11 mouse cellular contexts compared by ENCODE assay signal in genomic region chr2:38675366-38675969, GRCm38 (mm10). TPM values are rescaled to one million over a fixed set of nuclear protein-coding genes. Genes with fewer than 3 reads are reported as not detected.
DNase-seq lines count a peak whose midpoint lies in the region; ATAC-seq and TF ChIP-seq lines count a peak whose summit lies in the region.
"Had no signal": no experiment of that assay in that cellular context is flagged by ENCODE, and none has a peak within 500 bp of the region (broad histone marks: within the 10 kb centered on the region; RNA-seq: fewer than 3 reads in every experiment).

No protein-coding gene starts in this region.

- TF ChIP-seq CTCF in lung, postnatal 0 days (IDR thresholded peaks at IDR 0.05) = peak; percentile 66

- ATAC-seq in heart, embryonic 12.5 days (ENCODE audit: insufficient number of reproducible peaks, low FRiP score) = peak; percentile 44; the same call in 1 of the 2 replicates
- no peak; the same call in 1 of the 2 replicates for ATAC-seq in lung, postnatal 0 days
- ATAC-seq in hindbrain, embryonic 12.5 days (ENCODE audit: low FRiP score) = peak; percentile 49
- ATAC-seq in neural tube, embryonic 15.5 days (ENCODE audit: low FRiP score) = 0 out of 2 replicates have a peak, but pooled peaks have one; percentile 15
- ATAC-seq in megakaryocyte, adult 5-6 weeks (ENCODE audit: poor library complexity, severe bottlenecking) = no peak

- no peak overlapping the region for H3K9ac ChIP-seq in heart, embryonic 12.5 days
- no peak overlapping the region for H3K9ac ChIP-seq in lung, postnatal 0 days (replicated peaks; ENCODE audit: low read depth)
- no peak overlapping the region for H3K9ac ChIP-seq in hindbrain, embryonic 12.5 days
- H3K9ac ChIP-seq in neural tube, embryonic 15.5 days (replicated peaks) = no peak overlapping the region

- no peak for TF ChIP-seq EP300 in lung, postnatal 0 days (IDR thresholded peaks at IDR 0.05)

- H3K36me3 ChIP-seq in heart, embryonic 12.5 days = no peaks in the 10 kb centered on the region
- no peaks in the 10 kb centered on the region for H3K36me3 ChIP-seq in lung, postnatal 0 days (ENCODE audit: insufficient read depth, low read length)
- H3K36me3 ChIP-seq in hindbrain, embryonic 12.5 days = no peaks in the 10 kb centered on the region
- no peaks in the 10 kb centered on the region for H3K36me3 ChIP-seq in neural tube, embryonic 15.5 days

- no peaks in the 10 kb centered on the region for H3K9me3 ChIP-seq in heart, embryonic 12.5 days (replicated peaks)
- no peaks in the 10 kb centered on the region for H3K9me3 ChIP-seq in lung, postnatal 0 days (ENCODE audit: low read length)
- H3K9me3 ChIP-seq in hindbrain, embryonic 12.5 days (replicated peaks) = no peaks in the 10 kb centered on the region
- no peaks in the 10 kb centered on the region for H3K9me3 ChIP-seq in neural tube, embryonic 15.5 days (replicated peaks)

- DNase-seq in heart, adult 18-20 months = no peak
- DNase-seq in lung, postnatal 0 days (ENCODE audit: low spot score) = no peak
- DNase-seq in lung, postnatal 36 days = no peak
- DNase-seq: heart, postnatal 10 days; thymus, postnatal 14 days had no signal

- WGBS in heart, embryonic 12.5 days = 55% methylated on average over 9 of the region's 9 CpGs
- 49% methylated on average over 9 of the region's 9 CpGs for WGBS in lung, postnatal 0 days
- 64% methylated on average over 9 of the region's 9 CpGs for WGBS in hindbrain, embryonic 12.5 days
- WGBS in neural tube, embryonic 15.5 days = 58% methylated on average over 9 of the region's 9 CpGs

- H3K4me3 ChIP-seq in heart, embryonic 12.5 days = no peak overlapping the region
- H3K4me3 ChIP-seq in lung, postnatal 0 days (ENCODE audit: low read depth, low read length) = no peak overlapping the region
- H3K4me3 ChIP-seq in hindbrain, embryonic 12.5 days = no peak overlapping the region
- H3K4me3 ChIP-seq in neural tube, embryonic 15.5 days (replicated peaks) = no peak overlapping the region
- H3K4me3 ChIP-seq: erythroblast, embryonic 14.5 days had no signal

- no peak overlapping the region for H3K27ac ChIP-seq in heart, embryonic 12.5 days (ENCODE audit: poor library complexity, severe bottlenecking)
- no peak overlapping the region for H3K27ac ChIP-seq in lung, postnatal 0 days (ENCODE audit: low read length)
- H3K27ac ChIP-seq in hindbrain, embryonic 12.5 days = no peak overlapping the region
- no peak overlapping the region for H3K27ac ChIP-seq in neural tube, embryonic 15.5 days (replicated peaks)

- no peaks in the 10 kb centered on the region for H3K4me1 ChIP-seq in heart, embryonic 12.5 days (replicated peaks)
- H3K4me1 ChIP-seq in lung, postnatal 0 days (ENCODE audit: insufficient read depth, low read depth, low read length) = no peaks in the 10 kb centered on the region
- no peaks in the 10 kb centered on the region for H3K4me1 ChIP-seq in hindbrain, embryonic 12.5 days
- no peaks in the 10 kb centered on the region for H3K4me1 ChIP-seq in neural tube, embryonic 15.5 days

- no peak overlapping the region for H3K4me2 ChIP-seq in heart, embryonic 12.5 days
- H3K4me2 ChIP-seq in lung, postnatal 0 days (replicated peaks; ENCODE audit: low read depth, low read length) = no peak overlapping the region
- H3K4me2 ChIP-seq in hindbrain, embryonic 12.5 days (replicated peaks) = no peak overlapping the region
- no peak overlapping the region for H3K4me2 ChIP-seq in neural tube, embryonic 15.5 days

- peaks cover 51% of the 10 kb centered on the region for H3K27me3 ChIP-seq in heart, embryonic 12.5 days (replicated peaks)
- H3K27me3 ChIP-seq in lung, postnatal 0 days (replicated peaks; ENCODE audit: insufficient read depth, low read length) = no peaks in the 10 kb centered on the region
- H3K27me3 ChIP-seq in hindbrain, embryonic 12.5 days = peaks cover 9% of the 10 kb centered on the region; the same call in 1 of the 2 replicates
- no peaks in the 10 kb centered on the region; the same call in 1 of the 2 replicates for H3K27me3 ChIP-seq in neural tube, embryonic 15.5 days (replicated peaks)

RNA-seq across cellular contexts. Expression of gene Psmb7, which starts 31.6 kb away (rescaled TPM):
- polyA plus RNA-seq in heart, embryonic 12.5 days (2016; fragmentation: Nextera tagmentation; extraction: Ambion mirVana) = 211 and 213 TPM in 2 replicates
- total RNA-seq in heart, adult 18-20 months (2021) = 100 to 1,000 TPM; 240 to 264 TPM
- polyA plus RNA-seq in lung, postnatal 0 days (2015; fragmentation: Nextera tagmentation; extraction: Ambion mirVana) = 129 and 135 TPM in 2 replicates
- polyA plus RNA-seq in hindbrain, embryonic 12.5 days (2016; fragmentation: Nextera tagmentation; extraction: Ambion mirVana) = 267 and 272 TPM in 2 replicates
- 283 and 284 TPM in 2 replicates for polyA plus RNA-seq in neural tube, embryonic 15.5 days (2015; fragmentation: Nextera tagmentation; extraction: Ambion mirVana)
- total RNA-seq in megakaryocyte, adult 5-6 weeks (2015) = 193 and 197 TPM in 2 replicates
- 237 and 268 TPM in 2 replicates for total RNA-seq in megakaryocyte, adult 5-6 weeks (2017)

RNA-seq across cellular contexts. Expression of gene Nr5a1, which starts 38.9 kb away (rescaled TPM):
- not detected in 2 replicates for polyA plus RNA-seq in heart, embryonic 12.5 days (2016; fragmentation: Nextera tagmentation; extraction: Ambion mirVana)
- not detected for total RNA-seq in heart, adult 18-20 months (2021)
- polyA plus RNA-seq in lung, postnatal 0 days (2015; fragmentation: Nextera tagmentation; extraction: Ambion mirVana) = 0.08 and 0.15 TPM in 2 replicates
- polyA plus RNA-seq in hindbrain, embryonic 12.5 days (2016; fragmentation: Nextera tagmentation; extraction: Ambion mirVana) = 0.08 and 0.12 TPM in 2 replicates
- 0.05 and 0.10 TPM in 2 replicates for polyA plus RNA-seq in neural tube, embryonic 15.5 days (2015; fragmentation: Nextera tagmentation; extraction: Ambion mirVana)
- total RNA-seq in megakaryocyte, adult 5-6 weeks (2015) = not detected in 2 replicates
- total RNA-seq in megakaryocyte, adult 5-6 weeks (2017) = not detected in 2 replicates
- total RNA-seq: layer of hippocampus, postnatal 25 days had no signal
- polyA plus RNA-seq: erythroblast, embryonic 14.5 days had no signal

Comparison
In these comparisons a context has a peak if more than half of its experiments do, and no peak if none do; other contexts are left out.
1. ATAC-seq: peak in heart, embryonic 12.5 days (single experiment), hindbrain, embryonic 12.5 days (single experiment) and neural tube, embryonic 15.5 days (single experiment); none in lung, postnatal 0 days (single experiment) and megakaryocyte, adult 5-6 weeks (single experiment).